Mouse (Mus musculus) olfactory bulb, adult 2 months (tissue): ENCODE measurements around the gene Syt6.

Source experiments
- CTCF ChIP-seq: fragments of 200-500 bp; IDR thresholded peaks from 2 replicates; pipeline ENCODE4 v1.5.1; 2012; ENCODE audit warnings: low read depth, mild to moderate bottlenecking, low read length, moderate library complexity; ENCODE audit not compliant: insufficient read depth
- POLR2A ChIP-seq: fragments of 200-500 bp; IDR thresholded peaks from 2 replicates; pipeline ENCODE4 v1.6.1; 2012; ENCODE audit warnings: mild to moderate bottlenecking, low read depth, low read length, moderate library complexity; ENCODE audit not compliant: insufficient read depth

- TF ChIP-seq CTCF: no peak
- TF ChIP-seq POLR2A: no peak
These were observed 40.6 kb downstream of the Syt6 start for GRCm38 (mm10) chr3:103615621-103616020.
